Mouse (Mus musculus): ENCODE data around the gene Fam19a2. TPM values are rescaled to one million over a fixed set of nuclear protein-coding genes. Genes with fewer than 3 reads are reported as not detected.

Gene Fam19a2
- polyA plus RNA-seq (2012; rRNA removed) = 0.15 and 0.18 TPM in 2 replicates

GRCm38 (mm10) chr10:123263876-123264309, at the start of gene Fam19a2:
Gene Fam19a2 (plus strand): TSS chr10:123263996.

Other genes with a start within 250 kb of the Fam19a2 start
- 15.2 and 20.1 TPM in 2 replicates for gene Mon2, start 187.5 kb upstream of the Fam19a2 start, polyA plus RNA-seq (2012; rRNA removed)
- 35.6 and 35.7 TPM in 2 replicates for gene Usp15, start 67.0 kb upstream of the Fam19a2 start, polyA plus RNA-seq (2012; rRNA removed)

Data from liver, embryonic 18 days (tissue).